Mouse (Mus musculus): ENCODE data around the gene Sec24b. TPM values are rescaled to one million over a fixed set of nuclear protein-coding genes. Genes with fewer than 3 reads are reported as not detected.

Gene Sec24b
- 10 to 100 TPM; 58.4 to 70.0 TPM for total RNA-seq (2021)
- long read RNA-seq, experiment 1, full-length matches to known transcripts: 27 of 53 reads
- long read RNA-seq, experiment 1, partial matches to known transcripts: 15 of 53 reads
- long read RNA-seq, experiment 1, other reads (novel, unspliced or antisense): 11 of 53 reads
- long read RNA-seq, experiment 2, full-length matches to known transcripts: 16 of 33 reads
- long read RNA-seq, experiment 2, partial matches to known transcripts: 10 of 33 reads
- long read RNA-seq, experiment 2, other reads (novel, unspliced or antisense): 7 of 33 reads

DNA sequence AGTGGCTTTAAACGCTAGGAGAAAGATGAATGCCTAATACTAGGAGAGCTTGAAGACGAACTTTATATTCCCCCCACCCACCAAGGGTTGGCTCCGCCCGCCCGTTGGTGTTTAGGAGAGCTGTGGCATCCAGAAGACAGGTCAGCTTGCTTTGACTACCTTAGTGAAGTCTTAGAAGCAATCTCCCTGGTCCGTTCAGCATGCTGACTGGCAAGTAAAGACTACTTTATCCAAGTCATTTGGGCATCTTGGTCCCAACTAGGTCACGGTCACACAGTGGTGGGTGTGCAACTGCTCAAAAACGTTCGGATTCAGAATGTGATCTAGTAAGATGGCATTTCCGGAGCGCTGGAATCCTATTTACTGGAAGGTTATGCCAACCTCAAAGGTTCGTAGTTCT, at the start of gene Sec24b:
Sec24b (minus strand) TSS at position 273 of the 400 bp plus-strand sequence.
- no peak for TF ChIP-seq CTCF (IDR thresholded peaks at IDR 0.05)
- peak within 1 kb of the TSS; percentile 62 for H3K4me3 ChIP-seq
- H3K27ac ChIP-seq: peak within 1 kb of the TSS; percentile 93
- peak; percentile 20 to 40 for DNase-seq (ENCODE audit: extremely low spot score in 1 of 2, low spot score in 2 of 2)
- intact Hi-C loops (cut with DNase I): loop anchor here (2.0 to 5.0 kb wide), 4 partner anchors 62 to 230 kb away; partner anchors contain the start of genes Gar1 and Pla2g12a

DNA sequence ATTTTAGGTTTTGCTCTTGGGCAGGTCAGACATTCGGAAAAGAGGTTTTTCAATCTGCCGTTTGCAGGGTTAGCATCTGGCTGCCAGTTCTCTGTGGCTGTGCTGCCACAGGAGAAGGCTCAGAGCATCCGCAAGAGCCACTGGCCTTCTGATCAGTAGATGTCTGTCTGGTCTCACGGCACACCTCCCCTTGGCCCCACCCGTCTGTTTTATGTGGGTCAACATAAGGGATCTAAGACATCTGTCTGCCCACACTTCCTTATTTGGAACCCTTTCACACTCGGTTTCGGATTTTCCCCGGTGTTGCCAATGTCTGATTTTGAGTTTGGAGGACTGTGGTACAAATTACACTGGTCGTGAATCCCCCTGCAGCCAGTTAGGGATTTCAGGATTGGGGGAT, 43.1 kb upstream of the Sec24b start:
- no peak for DNase-seq (ENCODE audit: extremely low spot score in 1 of 2, low spot score in 2 of 2)
- TF ChIP-seq CTCF (IDR thresholded peaks at IDR 0.05): no peak
- H3K27ac ChIP-seq: no peak overlapping the region
- no peak overlapping the region for H3K4me3 ChIP-seq
- intact Hi-C loops (cut with DNase I): loop anchor here (5.0 kb wide), 1 partner anchor 78 kb away; no protein-coding TSS in a partner anchor

DNA sequence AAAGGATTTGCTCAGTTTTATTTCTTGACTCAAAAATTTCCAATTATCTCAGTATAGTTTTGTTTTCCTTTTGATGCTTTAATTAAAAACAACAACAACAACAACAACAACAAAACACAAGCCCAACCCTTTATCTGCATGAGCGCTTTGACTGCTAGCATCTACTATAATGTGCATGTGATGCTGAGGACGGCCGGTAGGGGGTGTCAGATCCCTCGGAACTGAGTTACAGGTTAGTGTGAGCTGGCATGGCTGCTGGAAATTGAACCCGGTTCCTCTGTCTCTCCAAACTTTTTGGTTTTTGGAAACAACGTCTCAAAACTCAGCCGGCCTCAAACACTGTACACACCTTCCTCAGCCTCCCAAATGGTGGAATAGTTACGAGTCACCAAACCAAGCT, 42.1 kb upstream of the Sec24b start:
- Histone ChIP-seq H3K27ac (no peak overlapping the region), H3K4me3 (no peak overlapping the region)
- intact Hi-C loops (cut with DNase I): loop anchor here (5.0 kb wide), 1 partner anchor 79 kb away; no protein-coding TSS in a partner anchor
- TF ChIP-seq CTCF (IDR thresholded peaks at IDR 0.05): peak; percentile 43
- DNase-seq (ENCODE audit: extremely low spot score in 1 of 2, low spot score in 2 of 2): no peak

DNA sequence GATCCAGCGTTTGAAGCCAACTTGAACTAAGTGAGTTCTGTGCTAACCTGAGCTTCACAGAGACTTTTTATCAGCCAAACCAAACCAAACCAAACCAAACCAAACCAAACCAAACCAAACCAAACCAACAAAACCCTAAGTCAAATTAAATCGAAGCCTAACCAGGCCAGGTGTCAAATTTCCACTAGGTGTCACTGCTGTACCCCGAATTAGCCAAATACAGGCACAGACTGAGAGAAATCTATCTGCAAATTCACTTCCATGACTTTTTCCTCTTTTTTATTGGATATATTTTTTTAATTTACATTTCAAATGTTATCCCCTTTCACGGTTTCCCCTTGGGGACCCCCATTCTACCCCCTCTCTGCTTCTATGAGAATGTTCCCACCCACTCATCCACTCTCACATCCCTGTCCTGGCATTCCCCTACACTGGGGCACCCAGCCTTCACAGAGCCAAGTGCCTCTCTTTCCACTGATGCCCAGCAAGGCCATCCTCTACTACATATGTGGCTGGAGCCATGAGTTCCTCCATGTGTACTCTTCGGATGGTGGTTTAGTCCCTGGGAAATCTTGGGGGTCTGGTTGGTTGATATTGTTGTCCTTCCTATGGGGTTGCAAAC, 33.9 kb upstream of the Sec24b start:
- peak; percentile 42 to 60 for DNase-seq (ENCODE audit: extremely low spot score in 1 of 2, low spot score in 2 of 2)
- no peak overlapping the region for H3K4me3 ChIP-seq
- peak; percentile 73 for TF ChIP-seq CTCF (IDR thresholded peaks at IDR 0.05)
- intact Hi-C loops (cut with DNase I): loop anchor here (1.0 to 2.0 kb wide), 2 partner anchors 478 to 594 kb away; no protein-coding TSS in a partner anchor
- no peak overlapping the region for H3K27ac ChIP-seq

DNA sequence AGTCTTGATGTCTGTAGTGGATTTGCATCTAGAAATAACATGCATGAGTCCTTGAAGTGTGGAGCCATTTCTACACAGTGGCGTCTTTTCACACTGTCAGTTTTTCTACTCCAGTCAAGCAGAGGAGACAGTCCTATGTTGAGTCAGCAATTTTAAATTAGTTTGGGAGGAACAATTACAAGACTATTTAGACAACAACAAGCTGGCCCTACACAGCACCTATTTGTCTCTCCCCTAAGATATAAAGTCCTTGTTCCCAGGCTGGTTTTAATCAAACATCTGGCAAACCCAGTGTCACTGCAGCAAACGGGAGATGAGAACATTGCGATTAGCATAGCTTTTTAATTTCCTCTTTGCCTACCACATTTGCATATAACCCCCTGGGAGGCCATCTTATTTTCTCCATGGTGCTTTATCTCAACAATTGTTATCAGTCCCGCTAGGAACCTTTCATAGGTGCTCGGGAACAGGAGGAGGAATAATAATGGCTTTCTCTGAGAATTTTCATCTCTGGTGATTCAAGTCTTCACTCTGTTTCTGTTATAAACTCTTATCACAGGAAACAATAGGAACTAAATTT, 32.9 kb upstream of the Sec24b start:
- Histone ChIP-seq H3K4me3 (no peak overlapping the region), H3K27ac (no peak overlapping the region)
- intact Hi-C loops (cut with DNase I): loop anchor here (2.0 kb wide), 1 partner anchor 479 kb away; no protein-coding TSS in a partner anchor
- no peak for DNase-seq (ENCODE audit: extremely low spot score in 1 of 2, low spot score in 2 of 2)
- no peak for TF ChIP-seq CTCF (IDR thresholded peaks at IDR 0.05)

DNA sequence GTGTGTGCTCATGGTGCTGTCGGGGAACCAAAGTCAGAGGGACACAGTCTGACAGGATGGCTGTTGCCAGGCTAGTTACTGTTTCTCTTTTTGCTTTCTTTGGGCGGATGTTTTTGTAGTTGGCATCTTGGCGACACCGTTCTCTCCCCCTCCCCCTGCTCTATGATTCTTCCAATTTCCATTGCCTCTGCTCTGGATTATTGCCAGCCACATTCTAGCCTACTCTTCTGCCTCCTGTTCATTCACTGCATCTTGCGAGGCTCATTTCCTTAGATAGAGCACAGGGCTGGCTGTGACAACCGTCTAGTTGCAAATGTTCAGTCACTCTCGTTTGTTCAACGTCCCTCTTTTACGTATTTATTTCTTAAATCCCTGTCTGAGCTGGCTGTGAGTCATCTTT, 29.1 kb upstream of the Sec24b start:
- H3K4me3 ChIP-seq: no peak overlapping the region

DNA sequence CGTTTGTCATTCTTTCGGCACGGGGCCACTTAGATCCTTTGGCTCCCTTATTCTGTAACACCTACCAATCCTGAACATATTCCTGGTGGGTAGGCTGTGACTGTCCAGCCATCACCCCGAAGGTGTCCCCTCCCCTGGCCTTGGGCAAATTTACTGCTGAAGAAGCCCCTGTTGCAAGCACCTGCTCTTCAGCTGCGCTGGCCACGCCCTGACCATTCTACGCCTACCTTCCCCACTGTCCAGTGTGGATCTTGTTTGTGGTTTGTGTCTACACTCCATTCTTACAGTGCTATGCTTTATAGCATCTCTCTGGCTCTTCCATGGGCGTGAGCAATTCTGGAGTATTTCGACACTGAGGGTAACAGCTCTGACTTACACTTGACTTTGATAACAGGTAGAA, 27.3 kb upstream of the Sec24b start:
- Histone ChIP-seq H3K4me3 (no peak overlapping the region), H3K27ac (no peak overlapping the region)
- intact Hi-C loops (cut with DNase I): no loop called here
- DNase-seq (ENCODE audit: extremely low spot score in 1 of 2, low spot score in 2 of 2): no peak
- no peak for TF ChIP-seq CTCF (IDR thresholded peaks at IDR 0.05)

More for the DNA sequence above, 29.1 kb upstream of the Sec24b start:
- intact Hi-C loops (cut with DNase I): no loop called here
- no peak for TF ChIP-seq CTCF (IDR thresholded peaks at IDR 0.05)
- no peak for DNase-seq (ENCODE audit: extremely low spot score in 1 of 2, low spot score in 2 of 2)
- H3K27ac ChIP-seq: no peak overlapping the region

DNA sequence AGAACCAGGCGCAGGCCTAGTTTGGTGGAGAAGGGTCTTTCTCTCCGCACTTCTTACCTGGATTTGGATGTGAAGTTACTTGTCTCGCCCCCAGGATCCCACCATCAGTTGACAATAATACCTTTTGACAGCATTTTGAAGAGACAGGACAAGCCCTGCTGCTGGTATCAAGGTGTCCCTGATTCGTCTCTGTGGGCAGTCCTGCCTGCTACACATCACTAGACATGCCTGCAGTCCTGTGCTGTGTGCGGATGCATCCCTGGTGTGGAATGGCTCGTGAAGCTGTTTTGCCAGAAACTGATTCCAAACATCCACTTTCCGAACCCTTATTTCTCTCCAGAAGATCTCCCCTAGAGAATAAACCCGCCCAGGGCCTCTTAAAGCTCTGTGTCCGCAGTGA, 26.1 kb upstream of the Sec24b start:
- no peak overlapping the region for H3K27ac ChIP-seq
- intact Hi-C loops (cut with DNase I): no loop called here
- no peak for TF ChIP-seq CTCF (IDR thresholded peaks at IDR 0.05)
- H3K4me3 ChIP-seq: no peak overlapping the region
- no peak for DNase-seq (ENCODE audit: extremely low spot score in 1 of 2, low spot score in 2 of 2)

DNA sequence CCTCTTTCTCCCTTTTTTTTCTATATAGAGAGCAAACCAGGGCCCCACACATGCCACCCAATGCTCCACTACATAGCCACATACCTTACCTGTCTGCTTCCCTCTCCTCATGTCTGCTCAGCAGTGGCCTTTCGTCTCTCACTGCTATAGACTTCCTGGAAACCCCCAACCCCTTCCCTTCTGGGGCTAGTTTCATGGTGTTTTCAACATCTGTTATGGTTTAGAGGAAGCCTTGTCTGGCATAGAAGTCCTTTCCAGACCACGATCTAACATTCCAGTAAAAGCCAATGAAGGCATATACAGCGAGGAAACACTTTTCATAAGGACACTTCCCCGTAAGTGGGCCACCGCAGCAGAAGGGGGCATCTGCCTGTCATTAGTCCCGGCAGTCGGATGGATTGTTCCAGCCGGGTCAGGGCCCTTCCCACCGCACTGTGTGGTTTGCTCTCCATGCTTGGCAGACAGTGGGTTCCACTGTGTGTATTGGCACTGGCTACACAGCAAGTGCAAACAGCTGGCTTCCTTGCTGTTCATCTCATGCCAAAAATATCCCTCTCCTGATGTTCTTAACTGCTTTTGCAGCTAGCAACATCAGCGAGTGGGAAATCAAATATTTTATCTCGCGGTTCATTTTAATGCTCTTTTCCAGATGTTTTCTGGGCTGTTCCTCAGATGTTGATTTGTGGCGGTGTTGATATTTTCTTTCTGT, 25.2 kb upstream of the Sec24b start:
- no peak overlapping the region for H3K27ac ChIP-seq
- DNase-seq (ENCODE audit: extremely low spot score in 1 of 2, low spot score in 2 of 2): no peak
- intact Hi-C loops (cut with DNase I): no loop called here
- TF ChIP-seq CTCF (IDR thresholded peaks at IDR 0.05): no peak
- no peak overlapping the region for H3K4me3 ChIP-seq

DNA sequence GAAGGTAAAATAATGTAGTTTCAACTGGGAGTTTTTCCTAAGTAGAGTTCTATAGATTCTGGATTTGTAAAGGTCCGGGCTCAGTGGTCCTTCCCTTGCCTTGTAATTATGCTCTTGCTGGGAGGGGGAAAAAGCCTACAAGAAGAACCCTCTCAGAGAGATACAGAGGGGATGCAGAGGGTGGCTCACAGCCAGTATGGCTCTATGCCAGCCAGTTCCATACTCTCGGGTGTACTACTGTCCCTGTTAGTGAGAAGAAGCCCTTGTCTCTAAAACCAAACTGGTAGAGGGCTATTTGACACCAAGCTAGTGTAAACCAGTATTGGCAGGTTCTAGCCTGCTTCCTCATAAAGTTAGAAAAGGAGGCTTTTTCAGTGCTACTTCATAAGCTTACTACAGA, 22.0 kb upstream of the Sec24b start:
- no peak overlapping the region for H3K27ac ChIP-seq
- TF ChIP-seq CTCF (IDR thresholded peaks at IDR 0.05): no peak
- DNase-seq (ENCODE audit: extremely low spot score in 1 of 2, low spot score in 2 of 2): no peak
- no peak overlapping the region for H3K4me3 ChIP-seq
- intact Hi-C loops (cut with DNase I): no loop called here

DNA sequence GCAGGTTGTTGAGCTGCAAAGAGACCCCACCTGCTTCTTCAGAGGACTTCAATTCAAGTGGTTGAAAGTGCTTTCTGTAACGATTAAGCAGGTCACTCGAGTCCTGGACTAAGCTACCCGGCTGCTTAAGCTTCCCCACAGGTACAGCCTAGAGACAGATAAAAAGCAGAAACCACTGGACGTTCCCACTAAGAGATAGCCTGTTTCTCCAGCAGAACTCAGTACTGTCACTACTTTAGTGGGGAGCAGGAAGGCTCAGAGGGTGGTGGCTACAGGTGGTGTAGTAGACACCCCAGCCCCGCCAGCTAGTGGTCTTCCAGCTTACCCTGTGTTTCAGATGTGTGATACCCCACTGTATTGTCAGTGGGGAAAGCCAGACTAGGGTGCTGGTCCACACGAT, 19.3 kb upstream of the Sec24b start:
- TF ChIP-seq CTCF (IDR thresholded peaks at IDR 0.05): no peak
- intact Hi-C loops (cut with DNase I): loop anchor here (1.0 kb wide), 1 partner anchor 162 kb away; no protein-coding TSS in a partner anchor
- no peak for DNase-seq (ENCODE audit: extremely low spot score in 1 of 2, low spot score in 2 of 2)
- no peak overlapping the region for H3K4me3 ChIP-seq
- H3K27ac ChIP-seq: no peak overlapping the region

All from left cerebral cortex, adult 2 months (tissue).